8 mouse cellular contexts compared by ENCODE assay signal in genomic region chr11:80428381-80429008, GRCm38 (mm10). TPM values are rescaled to one million over a fixed set of nuclear protein-coding genes. Genes with fewer than 3 reads are reported as not detected.
DNase-seq lines count a peak whose midpoint lies in the region; ATAC-seq and TF ChIP-seq lines count a peak whose summit lies in the region.

TSS of gene Psmd11 (plus strand) at chr11:80428615.

- H3K9ac ChIP-seq in kidney, embryonic 14.5 days (ENCODE audit: low read depth, low read length) = peak within 1 kb of the TSS; percentile 96
- peak within 1 kb of the TSS; percentile 96 for H3K9ac ChIP-seq in limb, embryonic 15.5 days

- 0 out of 2 replicates have a peak, but pooled peaks have one; percentile 19 for TF ChIP-seq CTCF in bone marrow macrophage, adult 2 months (IDR thresholded peaks at IDR 0.05; ENCODE audit: low read depth, low read length)
- TF ChIP-seq CTCF in embryonic fibroblast, embryonic 13.5 days (IDR thresholded peaks at IDR 0.05; ENCODE audit: borderline replicate concordance, insufficient read depth, low read length) = peak; percentile 56; the same call in 1 of the 2 replicates

- DNase-seq in A20 (ENCODE audit: low read depth, low spot score) = peak; percentile 95
- peak; percentile 94 to 95 for DNase-seq in heart, adult 9 months (ENCODE audit: low spot score in 2 of 2)
- DNase-seq in monocyte, adult 2 months (ENCODE audit: low read depth in 1 of 2, low spot score in 2 of 2) = peak; percentile 88 to 89
- peak; percentile 96 to 98 for DNase-seq in spleen, postnatal 36 days (ENCODE audit: low spot score in 2 of 2)

- H3K9me3 ChIP-seq in kidney, embryonic 14.5 days (ENCODE audit: control insufficient read depth, low read length) = no peaks in the 10 kb centered on the region
- no peaks in the 10 kb centered on the region for H3K9me3 ChIP-seq in limb, embryonic 15.5 days

- WGBS in kidney, embryonic 14.5 days = under 1% methylated on average over 56 of the region's 58 CpGs
- WGBS in limb, embryonic 15.5 days = under 1% methylated on average over 58 of the region's 58 CpGs

- peak within 1 kb of the TSS; percentile 98 for H3K4me3 ChIP-seq in bone marrow macrophage, adult 2 months (ENCODE audit: insufficient read depth, low read length)
- peak within 1 kb of the TSS; percentile 88 for H3K4me3 ChIP-seq in embryonic fibroblast, embryonic 13.5 days (ENCODE audit: insufficient read depth, low read length)
- peak within 1 kb of the TSS; percentile 99 for H3K4me3 ChIP-seq in kidney, embryonic 14.5 days (ENCODE audit: low read length)
- peak within 1 kb of the TSS; percentile 97 for H3K4me3 ChIP-seq in limb, embryonic 15.5 days

- peaks cover 3% of the 10 kb centered on the region for H3K4me1 ChIP-seq in bone marrow macrophage, adult 2 months (ENCODE audit: control insufficient read depth, insufficient read depth, low read length)
- no peaks in the 10 kb centered on the region for H3K4me1 ChIP-seq in embryonic fibroblast, embryonic 13.5 days (ENCODE audit: control insufficient read depth, insufficient read depth, low read length)
- peaks cover 7% of the 10 kb centered on the region for H3K4me1 ChIP-seq in kidney, embryonic 14.5 days (ENCODE audit: control insufficient read depth, insufficient read depth, low read length)
- H3K4me1 ChIP-seq in limb, embryonic 15.5 days = peaks cover 4% of the 10 kb centered on the region

- ATAC-seq in kidney, embryonic 14.5 days (ENCODE audit: low FRiP score, low TSS enrichment) = peak; percentile 99
- peak; percentile 98 for ATAC-seq in limb, embryonic 15.5 days (ENCODE audit: insufficient number of reproducible peaks, low FRiP score, low TSS enrichment, low read depth)

- peak within 1 kb of the TSS; percentile 67 for H3K27ac ChIP-seq in bone marrow macrophage, adult 2 months (ENCODE audit: insufficient read depth, low read depth, low read length)
- peak within 1 kb of the TSS; percentile 51; the same call in 1 of the 2 replicates for H3K27ac ChIP-seq in embryonic fibroblast, embryonic 13.5 days (ENCODE audit: insufficient read depth, low read length)
- H3K27ac ChIP-seq in kidney, embryonic 14.5 days (ENCODE audit: low read depth, low read length) = peak within 1 kb of the TSS; percentile 65; the same call in 1 of the 2 replicates
- H3K27ac ChIP-seq in limb, embryonic 15.5 days = peak within 1 kb of the TSS; percentile 91

- peak within 1 kb of the TSS; percentile 49 for H3K4me2 ChIP-seq in kidney, embryonic 14.5 days (replicated peaks; ENCODE audit: low read depth, low read length)
- H3K4me2 ChIP-seq in limb, embryonic 15.5 days = peak within 1 kb of the TSS; percentile 69

- H3K36me3 ChIP-seq in kidney, embryonic 14.5 days (ENCODE audit: control insufficient read depth, insufficient read depth, low read length) = peaks cover 16% of the 10 kb centered on the region
- peaks cover 16% of the 10 kb centered on the region for H3K36me3 ChIP-seq in limb, embryonic 15.5 days

- TF ChIP-seq POLR2A in bone marrow macrophage, adult 2 months (IDR thresholded peaks at IDR 0.05; ENCODE audit: borderline replicate concordance, low read depth, low read length) = no peak
- TF ChIP-seq POLR2A in embryonic fibroblast, embryonic 13.5 days (IDR thresholded peaks at IDR 0.05; ENCODE audit: low read depth, low read length) = peak; percentile 84

- H3K27me3 ChIP-seq in kidney, embryonic 14.5 days (ENCODE audit: control insufficient read depth, insufficient read depth, low read length) = no peaks in the 10 kb centered on the region
- H3K27me3 ChIP-seq in limb, embryonic 15.5 days = no peaks in the 10 kb centered on the region

RNA-seq across cellular contexts. Expression of gene Psmd11, which starts in this region (rescaled TPM):
- polyA plus RNA-seq in bone marrow macrophage, adult 2 months (2012; ENCODE audit: insufficient read depth, insufficient read length, missing spikeins) = 64.7 and 65.0 TPM in 2 replicates
- polyA plus RNA-seq in embryonic fibroblast, embryonic 13.5 days (2011; ENCODE audit: insufficient read length, low read depth, missing spikeins) = 131 and 170 TPM in 2 replicates
- polyA plus RNA-seq in kidney, embryonic 14.5 days (2014; fragmentation: Nextera tagmentation; extraction: Ambion mirVana) = 300 and 337 TPM in 2 replicates
- polyA plus RNA-seq in limb, embryonic 15.5 days (2015; fragmentation: Nextera tagmentation; extraction: Ambion mirVana) = 292 and 301 TPM in 2 replicates

Comparison
In these comparisons a context has a peak if more than half of its experiments do, and no peak if none do; other contexts are left out.
1. Peak in every context shown above with its lines: DNase-seq, ATAC-seq, H3K4me3 ChIP-seq and H3K27ac ChIP-seq.